Mouse (Mus musculus) intestine, embryonic 16.5 days (tissue): Measurements from ENCODE around the gene Glrx. TPM values are rescaled to one million over a fixed set of nuclear protein-coding genes. Genes with fewer than 3 reads are reported as not detected.

ENCODE experiments used
- polyA plus RNA-seq: library from polyadenylated mRNA; unstranded; fragments of >200 nt; fragmentation: Nextera tagmentation; extraction: Ambion mirVana; gene quantifications from 2 replicates; pipeline ENCODE4 v1.2.1, GENCODE M21; 2015

Gene Glrx
- polyA plus RNA-seq, 1 experiment from 2014 or later, result 210 TPM

Other genes starting within 250 kb of the Glrx start
- 4.3 and 4.9 TPM in 2 replicates for gene Ell2, start 133.1 kb upstream of the Glrx start, polyA plus RNA-seq
- gene Rhobtb3, start 104.1 kb downstream of the Glrx start, polyA plus RNA-seq, result 12.3 and 19.4 TPM in 2 replicates
- gene Spata9, start 127.3 kb downstream of the Glrx start, polyA plus RNA-seq, result 0.22 and 0.48 TPM in 2 replicates
- 14.7 and 18.1 TPM in 2 replicates for gene Rfesd, start 178.9 kb downstream of the Glrx start, polyA plus RNA-seq
- gene Gpr150, start 217.1 kb downstream of the Glrx start, polyA plus RNA-seq, result 0.26 and 0.28 TPM in 2 replicates